Mouse (Mus musculus) limb, embryonic 11.5 days (tissue): ENCODE data around the gene Slco1a5. TPM values are rescaled to one million over a fixed set of nuclear protein-coding genes. Genes with fewer than 3 reads are reported as not detected.

Experiments used
- ATAC-seq: fragments of 200-750 bp; cut with Nextera tagmentation; 2 replicates; pipeline ENCODE4 v1.8.0; 2017; ENCODE audit warnings: low read depth; ENCODE audit not compliant: insufficient number of reproducible peaks, low FRiP score, low TSS enrichment
- DNase-seq: peaks from one replicate; pipeline ENCODE4 v3.0.0-alpha.2; 2015; ENCODE audit warnings: low spot score
- H3K27ac ChIP-seq: fragments of 300-500 bp; sonication (generic); replicated peaks from 2 replicates; pipeline ENCODE4 v1.5.1; 2014; ENCODE audit warnings: low read depth, mild to moderate bottlenecking, low read length
- H3K27me3 ChIP-seq: fragments of 300-500 bp; sonication (generic); 2 replicates; pipeline ENCODE4 v1.6.1; 2014; ENCODE audit warnings: mild to moderate bottlenecking, low read length, mixed read lengths; ENCODE audit not compliant: control insufficient read depth, insufficient read depth
- H3K36me3 ChIP-seq: fragments of 300-500 bp; sonication (generic); 2 replicates; pipeline ENCODE4 v1.6.1; 2014; ENCODE audit warnings: mild to moderate bottlenecking, low read length, moderate library complexity, mixed read lengths; ENCODE audit not compliant: control insufficient read depth, insufficient read depth
- H3K4me1 ChIP-seq: fragments of 300-500 bp; sonication (generic); 2 replicates; pipeline ENCODE4 v1.6.1; 2014; ENCODE audit warnings: low read length, mixed read lengths; ENCODE audit not compliant: control insufficient read depth, insufficient read depth
- H3K4me2 ChIP-seq: fragments of 300-500 bp; sonication (generic); 2 replicates; pipeline ENCODE4 v1.6.1; 2014; ENCODE audit warnings: low read depth, mild to moderate bottlenecking, moderate library complexity; ENCODE audit not compliant: severe bottlenecking
- H3K4me3 ChIP-seq: fragments of 300-500 bp; sonication (generic); 2 replicates; pipeline ENCODE4 v1.5.1; 2014; ENCODE audit warnings: low read depth, low read length
- H3K9ac ChIP-seq: fragments of 300-500 bp; sonication (generic); 2 replicates; pipeline ENCODE4 v1.6.1; 2014; ENCODE audit warnings: mild to moderate bottlenecking, low read length
- H3K9me3 ChIP-seq: fragments of 300-500 bp; sonication (generic); 2 replicates; pipeline ENCODE4 v1.6.1; 2016; ENCODE audit warnings: low read length; ENCODE audit not compliant: control insufficient read depth
- WGBS: fragments of 180-500 bp; shearing (Covaris S2); extraction: QIAGEN DNeasy Blood & Tissue Kit; methylation state at CpG from one replicate; pipeline ENCODE4 v1.1.7; 2014; 5-methylcytosine and 5-hydroxymethylcytosine counted together
- polyA plus RNA-seq: library from polyadenylated mRNA; unstranded; fragments of >200 nt; fragmentation: Nextera tagmentation; extraction: Ambion mirVana; gene quantifications from 2 replicates; pipeline ENCODE4 v1.2.1, GENCODE M21; 2014

The Slco1a5 gene
- polyA plus RNA-seq, 1 experiment from 2014 or later: not detected

- Histone ChIP-seq H3K4me2 (no peak overlapping the region), H3K27ac (no peak overlapping the region), H3K36me3 (no peaks in the 10 kb centered on the region), H3K4me1 (no peaks in the 10 kb centered on the region), H3K4me3 (no peak overlapping the region), H3K9me3 (no peaks in the 10 kb centered on the region), H3K27me3 (no peaks in the 10 kb centered on the region), H3K9ac (no peak overlapping the region)
- DNase-seq: no peak
- no peak for ATAC-seq
- 80% methylated on average over 1 of the region's 1 CpGs for WGBS
Measured at GRCm38 (mm10) chr6:142191962-142192361, 130.8 kb downstream of the Slco1a5 start.

GRCm38 (mm10) chr6:142187426-142187825 is 135.4 kb downstream of the Slco1a5 start:
- Histone ChIP-seq H3K27me3 (no peaks in the 10 kb centered on the region), H3K9ac (no peak overlapping the region), H3K9me3 (no peaks in the 10 kb centered on the region), H3K36me3 (no peaks in the 10 kb centered on the region), H3K4me1 (no peaks in the 10 kb centered on the region), H3K4me3 (no peak overlapping the region), H3K4me2 (no peak overlapping the region), H3K27ac (no peak overlapping the region)
- ATAC-seq (no peak), DNase-seq (no peak)
- 95% methylated on average over 3 of the region's 3 CpGs for WGBS

- no peaks in the 10 kb centered on the region for H3K4me1 ChIP-seq
- 81% methylated on average over 2 of the region's 2 CpGs for WGBS
- ATAC-seq (no peak), DNase-seq (no peak)
- no peaks in the 10 kb centered on the region for H3K36me3 ChIP-seq
- H3K27me3 ChIP-seq: no peaks in the 10 kb centered on the region
- H3K4me3 ChIP-seq: no peak overlapping the region
- H3K9ac ChIP-seq: no peak overlapping the region
- no peak overlapping the region for H3K4me2 ChIP-seq
- H3K9me3 ChIP-seq: no peaks in the 10 kb centered on the region
- no peak overlapping the region for H3K27ac ChIP-seq
Measured at GRCm38 (mm10) chr6:142185868-142186415, 136.8 kb downstream of the Slco1a5 start.

Other genes with a start within 250 kb of the Slco1a5 start
- gene Slco1a6, start 114.5 kb downstream of the Slco1a5 start, polyA plus RNA-seq: not detected in 2 replicates
- not detected in 2 replicates for gene Iapp, start 24.6 kb downstream of the Slco1a5 start, polyA plus RNA-seq
- 16.0 and 16.3 TPM in 2 replicates for gene Pyroxd1, start 22.7 kb upstream of the Slco1a5 start, polyA plus RNA-seq
- gene Recql, start 64.1 kb upstream of the Slco1a5 start, polyA plus RNA-seq: 32.0 and 32.3 TPM in 2 replicates
- gene Golt1b, start 64.2 kb upstream of the Slco1a5 start, polyA plus RNA-seq: 126 and 130 TPM in 2 replicates
- gene Spx, start 90.5 kb upstream of the Slco1a5 start, polyA plus RNA-seq: 0.52 and 0.65 TPM in 2 replicates
- gene Gys2, start 150.1 kb upstream of the Slco1a5 start, polyA plus RNA-seq: not detected in 2 replicates
- gene Ldhb, start 185.0 kb upstream of the Slco1a5 start, polyA plus RNA-seq: 521 and 564 TPM in 2 replicates
- gene Kcnj8, start 248.6 kb upstream of the Slco1a5 start, polyA plus RNA-seq: 0.13 and 0.19 TPM in 2 replicates